Mouse (Mus musculus) spleen, adult 2 months (tissue): ENCODE results near the gene Rfpl4.

ENCODE experiments used
- CTCF ChIP-seq: fragments of 200-500 bp; IDR thresholded peaks from 2 replicates; pipeline ENCODE4 v1.5.1; 2011; ENCODE audit warnings: mild to moderate bottlenecking, inconsistent platforms; ENCODE audit not compliant: insufficient read depth, insufficient read length, insufficient replicate concordance; ENCODE audit errors: extremely low read depth
- POLR2A ChIP-seq: fragments of 200-500 bp; IDR thresholded peaks from 2 replicates; pipeline ENCODE4 v1.6.1; 2011; ENCODE audit warnings: low read depth, low read length, inconsistent platforms

DNA sequence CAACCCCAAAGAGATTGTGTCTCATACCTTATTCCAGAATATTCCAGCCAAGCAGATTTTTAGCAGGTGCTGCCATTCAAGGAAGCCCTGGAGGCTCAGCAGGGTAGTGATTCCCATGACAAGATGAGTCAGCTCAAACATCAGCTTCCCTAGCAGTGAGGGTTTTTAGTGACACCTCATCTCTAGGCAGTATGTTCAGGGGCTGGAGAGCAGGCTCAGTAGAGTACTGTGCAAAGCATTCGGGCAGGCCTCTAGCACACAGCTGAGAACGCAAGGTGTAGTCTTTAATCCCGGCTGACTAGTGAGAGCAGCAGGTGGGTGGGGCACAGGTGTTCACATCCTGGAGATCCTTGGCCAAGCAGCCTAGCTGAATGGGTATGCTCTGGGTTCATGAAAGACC is 17.0 kb downstream of the Rfpl4 start:
- TF ChIP-seq CTCF, result no peak
- no peak for TF ChIP-seq POLR2A
